Comparison of ENCODE assay signal across 24 mouse cellular contexts in genomic region chr11:84790383-84790782, GRCm38 (mm10).
"Had no signal": no experiment of that assay in that cellular context is flagged by ENCODE, and none has a peak within 500 bp of the region (broad histone marks: within the 10 kb centered on the region; RNA-seq: fewer than 3 reads in every experiment).

No protein-coding gene starts in this region.

- H3K4me2 ChIP-seq: limb, embryonic 13.5 days; liver, embryonic 12.5 days; liver, embryonic 15.5 days; lung, embryonic 15.5 days; midbrain, embryonic 13.5 days; neural tube, embryonic 12.5 days; neural tube, embryonic 15.5 days; stomach, embryonic 15.5 days had no signal

- ATAC-seq: liver, embryonic 12.5 days; midbrain, embryonic 13.5 days had no signal

- H3K4me3 ChIP-seq: layer of hippocampus, adult 2 months; left cerebral cortex, adult 2 months; limb, embryonic 10.5 days; limb, embryonic 13.5 days; liver, embryonic 12.5 days; liver, embryonic 15.5 days; lung, embryonic 15.5 days; megakaryocyte, embryonic 14.5 days; midbrain, embryonic 13.5 days; neural tube, embryonic 12.5 days; neural tube, embryonic 15.5 days; stomach, embryonic 15.5 days had no signal

- DNase-seq: kidney, adult 2 months; kidney, postnatal 25 days; layer of hippocampus, adult 9-11 months; layer of hippocampus, postnatal 36 days; liver; lung, adult 18-20 months; lung, postnatal 10 days; lung, postnatal 36 days; right cerebral cortex, postnatal 25 days; spleen, adult 18-20 months; thymus, postnatal 25 days had no signal

- H3K9me3 ChIP-seq: limb, embryonic 10.5 days; limb, embryonic 13.5 days; liver, embryonic 12.5 days; liver, embryonic 15.5 days; lung, embryonic 15.5 days; midbrain, embryonic 13.5 days; neural tube, embryonic 12.5 days; neural tube, embryonic 15.5 days; stomach, embryonic 15.5 days had no signal

- H3K27ac ChIP-seq: kidney, postnatal 0 days; layer of hippocampus, adult 2 months; left cerebral cortex, adult 2 months; limb, embryonic 10.5 days; limb, embryonic 13.5 days; liver, embryonic 12.5 days; liver, embryonic 15.5 days; lung, embryonic 15.5 days; midbrain, embryonic 13.5 days; neural tube, embryonic 12.5 days; neural tube, embryonic 15.5 days; stomach, embryonic 15.5 days had no signal

- H3K27me3 ChIP-seq: neural tube, embryonic 15.5 days; stomach, embryonic 15.5 days had no signal

- H3K36me3 ChIP-seq: limb, embryonic 10.5 days; limb, embryonic 13.5 days; liver, embryonic 12.5 days; liver, embryonic 15.5 days; lung, embryonic 15.5 days; midbrain, embryonic 13.5 days; neural tube, embryonic 12.5 days; neural tube, embryonic 15.5 days; stomach, embryonic 15.5 days had no signal

- H3K4me1 ChIP-seq: limb, embryonic 13.5 days; liver, embryonic 12.5 days; liver, embryonic 15.5 days; lung, embryonic 15.5 days; stomach, embryonic 15.5 days had no signal

- H3K9ac ChIP-seq: limb, embryonic 13.5 days; liver, embryonic 12.5 days; liver, embryonic 15.5 days; lung, embryonic 15.5 days; midbrain, embryonic 13.5 days; neural tube, embryonic 12.5 days; neural tube, embryonic 15.5 days; stomach, embryonic 15.5 days had no signal
